Mouse (Mus musculus): ENCODE measurements at regions not wholly inside any gene's neighbourhood (a gene's known extent, or its start where the extent isn't known, plus 50 kb on each side); places are given as distances from the start of the nearest gene placed in this dataset.

DNA sequence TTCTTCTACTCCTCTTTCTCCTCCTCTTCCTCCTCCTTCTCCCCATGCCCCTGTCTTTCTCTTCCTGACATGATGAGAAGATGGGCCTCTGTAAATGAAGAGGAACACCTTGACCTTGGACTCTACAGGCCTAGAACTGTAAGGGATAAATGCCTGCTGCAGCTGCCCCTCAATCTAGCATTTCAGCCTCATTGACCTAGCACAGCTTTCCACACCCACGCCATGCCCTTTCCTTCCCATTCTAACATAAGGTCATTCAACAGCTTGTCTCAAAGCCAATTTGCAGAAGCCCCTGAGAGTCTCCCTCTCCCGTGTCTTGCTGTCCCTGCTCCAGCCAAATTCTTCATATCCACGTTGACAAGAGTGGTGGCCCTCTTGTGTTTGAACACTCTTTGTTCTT, 63.8 kb upstream of the Dscam start:
- DNase-seq (ENCODE audit: low spot score) = no peak

DNA sequence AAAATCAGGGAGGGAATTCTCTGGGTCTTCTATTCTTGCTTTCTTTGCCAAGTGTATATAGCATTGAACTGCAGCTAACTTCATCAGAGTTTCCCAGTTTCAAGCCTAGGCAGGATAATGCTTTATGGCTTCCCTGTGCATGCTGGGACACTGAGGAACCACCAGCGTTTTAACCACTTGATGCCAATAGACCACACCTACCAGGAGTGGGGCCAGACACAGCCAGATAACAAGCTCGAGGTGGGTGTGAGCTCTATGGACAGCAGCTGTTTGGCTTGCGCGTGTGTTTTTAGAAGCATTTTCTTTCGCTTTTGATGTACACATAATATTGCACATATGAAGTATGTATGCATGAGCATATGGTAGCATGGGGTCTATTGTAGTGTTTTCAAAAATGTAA, 69.1 kb upstream of the Dscam start:
- DNase-seq (ENCODE audit: low spot score) = no peak

DNA sequence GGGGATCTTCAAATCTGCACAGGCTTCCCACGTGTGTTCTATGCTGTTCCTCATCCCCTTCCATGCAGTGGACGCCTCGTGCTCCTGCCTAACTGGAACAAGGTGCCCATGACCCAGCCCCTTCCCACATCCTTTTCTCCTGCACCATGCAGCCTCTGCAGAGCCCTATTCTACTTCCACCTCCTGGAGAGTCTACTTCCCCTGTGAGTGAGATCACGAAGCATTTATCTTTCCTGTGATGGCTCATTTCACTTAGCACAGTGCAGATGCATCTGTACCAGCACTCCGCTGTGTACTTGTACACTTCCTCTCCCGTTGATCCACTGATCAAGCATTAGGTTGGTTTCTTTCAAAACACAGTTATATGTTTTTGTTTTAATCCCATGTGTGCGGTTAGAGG, 69.5 kb upstream of the Dscam start:
- DNase-seq (ENCODE audit: low spot score) = no peak

DNA sequence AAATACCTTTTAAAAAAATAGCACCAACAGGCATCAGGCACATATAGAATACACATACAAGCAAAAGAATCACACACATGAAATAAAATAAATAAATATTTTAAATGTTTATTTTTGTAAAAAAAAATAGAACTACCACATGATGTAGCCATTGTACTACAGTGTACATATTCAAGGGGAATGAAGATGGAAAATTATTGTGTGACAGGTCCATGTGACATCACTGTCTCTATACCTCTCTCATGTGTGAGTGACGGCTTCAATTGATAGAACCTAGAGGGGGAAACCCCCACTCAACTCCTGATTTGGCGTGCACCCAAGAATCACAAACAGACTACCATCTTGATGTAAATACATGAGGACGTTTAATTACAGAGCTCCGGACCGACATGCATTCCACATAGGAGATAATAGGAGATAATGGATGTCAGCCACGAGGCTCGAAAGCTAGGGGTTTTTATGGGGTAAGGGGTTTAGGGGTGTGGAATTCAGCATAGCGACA, 70.4 kb upstream of the Dscam start:
- no peak for DNase-seq (ENCODE audit: low spot score)

DNA sequence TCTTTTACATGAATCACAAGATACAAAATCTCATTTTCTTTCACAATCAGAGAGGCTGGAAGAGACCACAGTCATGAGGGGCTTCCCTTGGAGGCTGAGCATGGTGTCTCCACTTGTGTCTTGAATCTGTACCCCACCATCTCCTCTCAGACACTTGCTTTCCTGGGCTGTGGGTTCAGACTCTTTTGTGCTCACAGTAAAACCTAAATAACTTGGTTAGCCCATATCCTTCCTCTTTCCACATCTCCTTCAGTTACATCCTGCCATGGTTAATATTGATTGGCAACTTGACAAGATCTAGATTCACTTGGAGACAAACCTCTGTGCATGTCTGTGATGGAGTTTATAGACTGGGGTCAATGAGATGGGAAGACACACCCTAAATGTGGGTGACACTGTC, 71.1 kb upstream of the Dscam start:
- DNase-seq (ENCODE audit: low spot score) = no peak

DNA sequence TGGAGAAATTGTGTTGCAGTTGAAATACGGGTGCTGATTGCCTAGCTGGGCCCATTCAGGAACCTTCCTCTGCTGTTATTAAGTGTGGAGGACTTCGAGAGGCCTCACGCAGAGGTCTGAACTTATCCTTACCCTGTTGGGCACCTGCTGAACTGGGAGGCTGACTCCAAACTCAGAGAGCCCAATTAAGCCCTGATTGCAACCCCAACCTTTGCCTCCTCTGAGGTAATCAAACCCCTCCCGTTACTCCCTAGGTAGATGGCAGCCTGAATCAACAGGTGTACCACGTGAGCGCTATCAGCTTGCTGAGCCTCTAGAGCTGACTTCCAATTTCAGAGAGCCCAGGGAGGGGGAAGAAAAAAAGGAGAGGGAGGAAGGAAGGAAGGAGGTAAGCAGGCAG, 79.9 kb upstream of the Dscam start:
- no peak for DNase-seq (ENCODE audit: low spot score)

DNA sequence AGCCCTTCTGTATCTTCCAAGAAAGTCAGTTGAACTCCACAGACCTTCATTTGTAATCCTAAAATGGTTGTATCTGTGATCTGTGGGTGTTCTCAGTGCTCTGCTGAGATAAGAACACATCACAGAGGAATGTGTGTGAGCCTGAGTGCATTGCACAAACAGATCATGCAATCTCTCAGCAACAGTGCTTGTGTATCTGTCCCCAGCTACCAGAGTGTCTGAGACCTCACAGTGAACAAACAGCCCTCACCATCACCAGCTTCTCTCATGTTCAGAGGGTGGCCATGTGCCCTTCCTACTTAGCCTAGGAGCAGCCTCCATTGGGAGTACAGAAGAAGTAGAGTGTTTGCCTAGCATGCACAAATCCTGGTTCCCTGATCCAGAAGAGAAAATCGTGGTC, 82.0 kb upstream of the Dscam start:
- DNase-seq (ENCODE audit: low spot score) = no peak

DNA sequence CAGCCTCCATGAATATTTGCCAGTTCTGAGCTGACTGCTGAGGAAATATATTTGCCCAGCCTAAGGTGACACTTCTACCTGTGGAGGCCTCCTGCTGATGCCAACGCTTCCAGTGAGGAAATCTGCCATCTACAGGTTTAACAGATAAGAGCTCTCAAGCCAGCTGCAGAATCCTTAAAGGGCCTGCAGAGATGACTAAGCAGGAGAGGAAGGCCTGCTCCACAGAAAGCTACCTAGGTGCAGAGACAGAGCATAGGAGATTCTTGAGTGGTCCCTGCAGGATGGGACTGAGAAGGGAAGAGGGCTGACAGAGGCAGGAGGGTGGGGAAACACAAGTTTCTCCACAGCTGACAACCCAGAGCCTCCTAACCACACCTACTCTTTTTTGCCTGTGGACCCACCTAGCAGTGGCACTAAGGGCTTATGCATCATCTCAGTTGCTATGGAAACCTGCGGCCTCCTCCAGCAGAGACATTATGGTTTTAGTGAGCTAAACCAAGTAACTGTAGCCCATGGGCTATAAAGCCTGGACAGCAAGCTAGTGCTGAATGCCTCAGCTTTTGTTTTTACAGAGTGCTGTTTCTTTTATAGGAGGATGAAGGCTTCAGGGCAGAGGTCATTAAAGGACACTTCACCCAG, 82.6 kb upstream of the Dscam start:
- no peak for DNase-seq (ENCODE audit: low spot score)

DNA sequence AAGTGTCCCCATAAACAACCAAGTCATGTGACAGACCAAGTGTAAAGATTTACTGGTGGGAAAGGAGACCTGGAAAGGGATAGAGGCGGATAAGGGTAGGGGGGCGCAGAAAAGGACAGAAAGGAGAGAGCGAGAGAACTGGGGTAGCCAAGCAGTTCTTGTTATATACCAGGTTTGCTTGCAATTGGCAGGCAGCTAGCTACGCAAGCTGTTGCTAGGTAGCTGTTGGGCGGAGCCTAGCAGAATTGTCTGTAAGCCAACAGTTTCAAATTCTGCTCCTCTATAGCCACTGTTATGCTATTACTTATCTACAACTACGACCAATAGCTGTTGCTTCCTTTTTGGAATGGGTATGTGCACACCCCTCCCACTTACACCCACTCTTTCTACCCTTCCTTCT, 88.3 kb upstream of the Dscam start:
- no peak for DNase-seq (ENCODE audit: low spot score)

DNA sequence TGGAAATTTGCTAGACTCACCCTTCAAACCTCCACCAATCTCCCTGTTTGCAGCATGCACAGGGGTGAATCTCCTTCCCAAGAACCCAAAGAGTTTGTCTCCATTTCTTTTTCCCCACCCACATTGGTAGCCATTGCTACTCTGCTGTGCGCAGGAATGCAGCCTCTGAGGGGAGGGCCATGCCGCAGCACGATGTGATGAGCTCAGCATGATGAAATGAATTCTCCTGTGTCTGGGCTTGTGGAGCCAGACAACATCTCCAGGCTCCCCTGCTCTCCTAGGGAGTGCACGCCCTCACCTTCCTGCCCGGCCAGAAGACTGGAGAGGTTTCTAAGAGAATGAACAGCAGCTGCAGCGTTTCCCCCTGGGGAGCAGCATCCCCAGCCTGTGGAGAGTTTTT, 92.9 kb upstream of the Dscam start:
- no peak for DNase-seq (ENCODE audit: low spot score)

DNA sequence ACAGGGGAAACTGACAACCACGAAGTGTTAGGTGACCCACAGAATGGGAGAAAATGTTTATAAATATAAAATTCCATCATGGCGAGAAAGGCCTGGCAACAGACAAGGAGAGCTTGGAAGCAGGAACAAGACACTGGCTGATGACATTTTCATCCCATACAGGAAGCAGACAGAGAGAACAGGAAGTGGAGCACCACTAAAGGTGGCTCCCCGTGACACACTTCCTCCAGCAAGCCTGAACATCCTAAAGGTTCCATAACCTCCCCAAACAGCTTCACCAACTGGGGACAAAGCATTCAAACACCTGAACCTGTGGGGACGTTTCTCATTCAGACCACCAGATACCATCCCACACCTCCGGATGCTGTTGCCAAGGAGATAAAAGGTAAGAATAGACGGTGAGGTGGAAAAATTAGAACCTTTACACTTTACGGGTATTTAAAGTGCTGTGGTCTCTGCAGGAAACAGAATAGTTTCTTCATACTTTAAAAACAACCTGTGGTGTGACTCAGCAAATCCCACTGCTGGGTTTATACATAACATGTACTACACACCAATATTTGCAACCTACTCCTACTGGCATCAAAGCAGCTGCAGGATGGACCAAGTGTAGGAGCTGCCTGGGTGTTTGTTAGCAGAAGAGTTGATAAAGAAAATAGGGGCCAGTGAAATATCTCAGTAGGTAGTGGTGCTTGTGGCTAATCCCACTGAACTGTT, 86.0 kb upstream of the Bace2 start:
- DNase-seq (ENCODE audit: low spot score) = no peak

DNA sequence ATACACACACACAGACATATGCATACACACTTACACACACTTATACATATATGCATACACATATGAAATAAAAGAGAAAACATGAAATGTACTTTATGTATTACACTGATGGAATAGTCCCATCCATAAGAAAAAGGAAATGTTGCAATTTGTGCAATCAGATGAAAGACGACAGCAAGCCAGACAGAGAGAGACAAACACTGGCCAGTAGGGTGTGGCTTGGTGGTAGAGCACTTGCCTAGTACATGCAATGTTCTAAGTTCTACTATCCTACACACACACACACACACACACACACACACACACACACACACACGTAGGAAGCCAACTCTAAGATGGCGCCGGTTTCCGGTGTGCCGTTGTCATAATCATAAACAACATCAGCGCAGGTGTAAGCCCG, 85.3 kb upstream of the Bace2 start:
- DNase-seq (ENCODE audit: low spot score) = no peak

DNA sequence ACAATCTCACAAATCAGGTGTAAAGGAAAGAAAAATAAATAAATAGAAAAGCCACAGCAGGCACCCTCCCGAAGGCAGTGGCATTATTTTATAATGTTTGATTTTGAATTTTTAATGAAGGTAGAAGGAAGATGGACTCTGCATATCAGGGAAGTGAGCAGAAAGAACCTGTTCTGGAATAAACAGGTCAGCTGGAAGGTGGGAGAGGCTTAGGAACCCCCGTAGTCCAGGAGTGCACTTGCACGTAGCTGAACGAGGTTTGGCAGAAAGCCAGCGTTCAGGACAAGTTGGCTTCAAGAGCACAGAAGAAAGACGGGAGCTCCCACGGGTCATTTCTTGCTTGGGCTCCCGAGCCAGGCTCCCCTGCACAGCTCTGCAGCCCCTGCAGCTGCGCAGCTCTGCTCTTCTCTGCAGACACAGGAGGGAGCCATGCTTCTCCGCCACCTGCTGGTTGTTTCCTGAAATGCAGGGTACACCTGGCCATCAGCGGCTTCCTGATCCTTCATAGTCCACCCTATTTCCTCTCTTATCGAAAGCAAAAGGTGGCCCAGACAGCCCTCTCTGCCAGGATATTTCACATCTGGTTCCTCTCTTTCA, 84.4 kb upstream of the Bace2 start:
- peak; percentile 42 for DNase-seq (ENCODE audit: low spot score)

DNA sequence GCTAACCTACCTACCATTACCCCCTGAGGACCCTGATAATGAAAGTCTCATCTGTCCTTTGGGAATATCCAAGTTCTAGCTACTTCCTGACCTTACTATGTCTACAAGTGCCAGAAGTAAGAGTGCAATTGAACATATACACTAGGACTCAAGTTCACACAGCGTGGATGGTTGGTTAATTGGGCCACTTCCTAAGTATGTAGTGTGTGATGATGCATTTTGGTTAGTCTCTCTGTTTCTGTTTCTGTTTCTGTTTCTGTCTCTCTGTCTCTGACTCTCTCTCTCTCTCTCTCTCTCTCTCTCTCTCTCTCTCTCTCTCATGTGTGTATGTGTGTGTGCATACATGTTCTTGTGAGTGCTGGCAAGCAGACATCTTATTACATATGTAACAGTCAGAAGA, 77.6 kb upstream of the Bace2 start:
- no peak for DNase-seq (ENCODE audit: low spot score)

DNA sequence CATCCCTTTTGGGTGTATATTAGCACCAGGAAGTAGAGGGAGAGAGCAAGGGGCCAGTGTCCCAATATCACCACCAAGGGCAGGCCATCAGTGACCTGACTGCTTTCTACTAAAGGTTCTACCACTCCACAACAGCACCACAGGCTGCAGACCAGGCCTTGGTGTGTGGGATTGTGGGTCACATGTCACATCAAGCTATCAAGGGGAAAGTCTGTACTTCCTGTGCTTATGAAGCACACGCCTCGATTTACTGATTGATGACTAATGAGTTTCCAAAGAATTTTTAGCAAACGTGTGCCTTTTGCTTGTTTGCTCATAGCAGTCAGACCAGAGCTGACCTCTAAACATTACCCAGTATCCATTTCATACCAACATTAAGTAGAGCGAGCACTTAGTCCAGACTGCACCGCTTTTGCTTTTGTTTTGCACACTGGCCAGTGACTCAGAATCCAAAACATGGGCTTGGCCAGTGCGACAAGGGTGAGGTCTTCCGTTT, 74.9 kb upstream of the Bace2 start:
- DNase-seq (ENCODE audit: low spot score) = no peak

DNA sequence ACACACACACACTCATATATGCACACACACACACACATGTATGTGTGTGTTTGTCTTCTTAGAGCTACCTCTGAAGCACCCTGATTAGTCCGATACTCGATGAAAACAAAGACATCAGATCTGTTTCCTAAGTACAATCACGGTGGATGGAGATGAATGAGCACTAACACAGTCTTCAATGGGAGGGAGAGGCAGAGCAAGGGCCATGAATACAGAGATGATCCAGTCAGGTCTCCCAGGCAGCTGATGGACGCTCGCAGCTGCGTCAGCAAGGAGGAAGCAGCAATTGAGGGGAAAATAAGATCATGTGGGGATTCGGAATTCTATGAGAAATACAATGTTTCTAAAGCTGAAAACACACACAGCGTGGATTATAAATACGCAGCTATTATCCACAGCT, 73.6 kb upstream of the Bace2 start:
- DNase-seq (ENCODE audit: low spot score) = no peak

DNA sequence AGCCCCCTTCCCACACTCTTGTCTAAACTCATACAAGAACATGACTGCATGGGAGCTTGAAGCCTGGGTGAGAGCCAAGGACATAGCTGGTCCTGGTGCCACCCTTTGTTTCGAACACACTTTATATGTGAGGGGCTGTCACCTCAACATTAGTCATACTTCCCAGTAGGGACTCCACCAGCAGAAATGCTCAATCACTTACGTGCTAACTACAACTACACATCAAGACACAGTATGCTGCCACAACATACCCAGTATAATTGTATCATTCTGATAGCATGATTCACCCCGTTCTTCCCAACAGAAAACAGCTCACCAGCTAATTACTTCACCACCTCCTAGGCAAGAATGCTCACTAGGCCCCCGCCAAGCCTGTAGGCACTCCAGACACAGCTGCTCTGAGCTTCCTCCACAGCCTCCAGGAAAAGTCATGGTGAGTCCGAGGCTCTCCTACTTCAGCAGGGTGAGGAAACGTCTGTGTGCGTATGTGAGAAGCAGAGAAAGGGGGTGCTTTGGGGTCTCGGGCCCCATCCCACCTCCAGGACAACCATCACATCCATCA, 70.6 kb upstream of the Bace2 start:
- DNase-seq (ENCODE audit: low spot score) = no peak

DNA sequence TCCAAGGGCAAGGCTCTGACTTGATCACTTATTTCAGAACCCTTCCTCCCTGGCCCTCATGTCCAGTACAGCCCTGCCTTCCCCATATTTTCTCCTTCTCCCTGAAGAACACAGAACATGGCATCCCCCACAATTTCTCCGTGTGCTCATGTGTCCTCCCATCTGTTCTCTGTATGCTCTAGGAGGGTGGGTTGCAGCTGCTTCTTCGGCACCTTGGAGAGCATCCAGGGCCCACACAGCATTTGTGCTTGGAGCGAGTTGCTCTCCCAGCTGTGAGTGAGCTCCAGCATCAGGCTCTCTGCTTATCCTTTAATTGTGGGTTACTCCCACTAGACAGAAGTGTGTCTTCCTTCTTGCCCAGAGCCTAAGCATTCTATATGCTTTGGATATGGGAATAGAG, 69.8 kb upstream of the Bace2 start:
- DNase-seq (ENCODE audit: low spot score) = no peak

DNA sequence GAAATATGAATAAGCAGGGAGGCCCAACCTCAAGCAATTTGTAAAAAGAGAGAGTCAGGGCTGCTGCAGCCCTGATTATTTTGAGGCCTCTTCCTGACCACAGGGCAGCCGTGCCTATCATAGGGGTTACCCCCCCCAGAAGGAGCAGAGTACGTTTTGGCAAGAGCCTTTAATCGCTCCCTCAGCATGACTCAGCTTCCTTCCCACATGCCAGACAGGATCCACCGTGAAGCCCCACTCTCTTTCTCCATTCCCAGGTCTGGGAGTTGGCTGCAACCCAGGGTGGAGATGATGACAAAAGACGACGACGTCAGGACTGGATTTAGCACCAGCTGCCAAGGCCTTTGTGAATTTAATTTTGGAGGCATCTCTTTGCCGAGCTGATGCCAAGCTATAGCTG, 67.9 kb upstream of the Bace2 start:
- no peak for DNase-seq (ENCODE audit: low spot score)

DNA sequence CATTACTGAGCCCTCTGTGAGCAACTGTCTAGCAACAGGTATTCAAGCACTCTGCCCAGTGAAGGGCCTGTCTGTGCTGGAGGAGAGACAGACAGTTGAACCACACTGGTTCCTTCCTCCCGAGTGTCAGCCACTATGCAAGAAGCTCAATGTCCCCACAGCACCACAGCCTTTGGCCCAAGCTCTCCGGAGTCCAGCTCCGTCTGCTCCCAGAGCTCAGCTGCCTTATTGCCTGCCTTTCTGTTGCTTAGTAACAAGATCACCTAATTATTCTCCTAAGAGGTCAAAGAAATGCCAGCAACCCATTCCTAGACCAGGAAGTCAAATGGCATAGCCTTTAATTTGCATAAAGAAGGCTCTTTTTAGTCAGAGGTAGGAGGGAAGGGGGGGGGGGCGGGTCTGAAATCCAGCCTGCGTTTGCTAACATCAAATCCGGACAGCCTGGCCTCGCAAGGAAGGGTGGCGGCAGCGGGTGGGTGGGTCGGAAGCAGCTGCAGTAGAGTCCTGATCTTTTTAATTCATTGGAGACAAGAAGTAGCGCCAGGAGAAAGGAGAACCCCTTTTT, 64.0 kb upstream of the Bace2 start:
- DNase-seq (ENCODE audit: low spot score) = no peak

DNA sequence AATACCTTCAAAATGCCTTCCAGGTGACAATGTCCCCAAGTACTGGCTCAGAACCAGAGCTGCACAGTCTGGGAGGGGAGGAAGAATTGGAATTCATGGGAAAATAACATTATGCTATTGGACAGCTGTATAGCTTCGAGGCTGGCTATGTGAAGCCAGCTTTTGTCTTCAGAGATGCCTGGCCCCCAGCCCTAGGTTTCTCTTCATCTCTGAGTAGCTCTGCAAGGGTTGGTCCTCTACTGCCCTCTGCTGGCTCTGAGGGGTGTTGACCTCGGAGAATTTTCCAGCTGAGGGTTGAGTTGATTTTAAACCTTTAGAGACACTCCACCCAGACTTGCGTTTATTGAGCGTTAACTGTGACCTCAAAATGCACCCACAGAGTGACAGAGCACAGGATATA, 63.3 kb upstream of the Bace2 start:
- DNase-seq (ENCODE audit: low spot score) = peak; percentile 35

DNA sequence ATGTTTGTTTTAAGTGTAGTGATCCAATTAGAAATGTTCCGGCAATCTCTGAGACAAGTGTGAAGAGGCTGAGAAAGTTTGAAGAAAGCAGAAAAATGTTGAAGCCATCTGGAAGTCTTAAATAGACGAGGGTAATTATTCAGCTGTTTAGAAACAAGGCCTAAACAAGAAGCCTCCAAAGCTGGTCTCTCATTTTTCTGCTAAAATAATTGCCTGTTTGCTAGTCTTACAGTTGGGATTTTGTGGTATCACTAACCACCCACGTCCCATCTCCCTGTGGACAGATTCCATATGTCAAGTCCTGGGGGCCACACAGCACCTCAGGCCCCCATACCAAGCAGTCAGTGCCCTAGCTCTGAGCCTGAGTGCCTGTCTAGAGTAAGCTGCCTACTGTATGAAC, 59.4 kb upstream of the Bace2 start:
- no peak for DNase-seq (ENCODE audit: low spot score)

Data from urinary bladder, adult 2 months (tissue).